Mouse (Mus musculus): ENCODE measurements around the gene Socs1. TPM values are rescaled to one million over a fixed set of nuclear protein-coding genes. Genes with fewer than 3 reads are reported as not detected.
"Not testable (repeated sequence)": the region's sequence is repeated elsewhere in the genome, so short reads cannot be mapped to it uniquely, and the experiment has no call there.

Gene Socs1
- total RNA-seq (2021), result under 1 TPM; 0.35 to 0.75 TPM
- long read RNA-seq, experiment 1, partial matches to known transcripts, result 0 of 1 reads
- long read RNA-seq, experiment 1, other reads (novel, unspliced or antisense), result 0 of 1 reads
- long read RNA-seq, experiment 2, result 0 reads

GRCm38 (mm10) chr16:10785371-10786231 is at the start of gene Socs1:
TSS of gene Socs1 (minus strand) at chr16:10785536.
- DNase-seq, result peak; percentile 90 to 92

- DNase-seq, result no peak
Observed at GRCm38 (mm10) chr16:10834542-10834910, 49.2 kb upstream of the Socs1 start.

GRCm38 (mm10) chr16:10828461-10828805 is 43.1 kb upstream of the Socs1 start:
- no peak for DNase-seq

GRCm38 (mm10) chr16:10827766-10828460 is 42.6 kb upstream of the Socs1 start:
- no peak for DNase-seq

GRCm38 (mm10) chr16:10827269-10827668 is 41.9 kb upstream of the Socs1 start:
- DNase-seq, result no peak

- no peak for DNase-seq
Observed at GRCm38 (mm10) chr16:10825840-10826239, 40.5 kb upstream of the Socs1 start.

- no peak for DNase-seq
Observed at GRCm38 (mm10) chr16:10824536-10824935, 39.2 kb upstream of the Socs1 start.

- peak in 1 of 2 experiments; percentile 51 for DNase-seq
Observed at GRCm38 (mm10) chr16:10821387-10821786, 36.1 kb upstream of the Socs1 start.

- peak in 1 of 2 experiments; percentile 47 for DNase-seq
Observed at GRCm38 (mm10) chr16:10819966-10820365, 34.6 kb upstream of the Socs1 start.

GRCm38 (mm10) chr16:10818579-10819135 is 33.3 kb upstream of the Socs1 start:
- no peak for DNase-seq

- peak in 1 of 2 experiments; percentile 21 for DNase-seq
Observed at GRCm38 (mm10) chr16:10814864-10815263, 29.5 kb upstream of the Socs1 start.

GRCm38 (mm10) chr16:10813726-10814125 is 28.4 kb upstream of the Socs1 start:
- DNase-seq, result no peak

- DNase-seq, result no peak
Observed at GRCm38 (mm10) chr16:10812865-10813371, 27.6 kb upstream of the Socs1 start, which contains the start of gene Gm11172. TSS of gene Gm11172 (plus strand) at chr16:10812915.

- no peak for DNase-seq
Observed at GRCm38 (mm10) chr16:10810376-10810775, 25.0 kb upstream of the Socs1 start.

- no peak for DNase-seq
Observed at GRCm38 (mm10) chr16:10805789-10806527, 20.6 kb upstream of the Socs1 start, which contains the start of gene Prm1. TSS of gene Prm1 (minus strand) at chr16:10805839.

- not testable (repeated sequence) for DNase-seq
Observed at GRCm38 (mm10) chr16:10802420-10802819, 17.1 kb upstream of the Socs1 start.

- no peak for DNase-seq
Observed at GRCm38 (mm10) chr16:10796034-10796433, 10.7 kb upstream of the Socs1 start, which contains the start of gene Prm2. TSS of gene Prm2 (minus strand) at chr16:10796134.

- no peak for DNase-seq
Observed at GRCm38 (mm10) chr16:10790702-10791101, 5.4 kb upstream of the Socs1 start, which contains the start of gene Prm3. TSS of gene Prm3 (minus strand) at chr16:10790914.

GRCm38 (mm10) chr16:10788866-10789265 is 3.5 kb upstream of the Socs1 start:
- DNase-seq, result no peak

GRCm38 (mm10) chr16:10788271-10788670 is 2.9 kb upstream of the Socs1 start, which contains the start of gene Tnp2:
TSS of gene Tnp2 (minus strand) at chr16:10788660.
- DNase-seq, result no peak

- no peak for DNase-seq
Observed at GRCm38 (mm10) chr16:10787548-10788058, 2.3 kb upstream of the Socs1 start.

Measured in heart, adult 18-20 months (tissue).